Mouse (Mus musculus): ENCODE measurements around the gene Fam181b. TPM values are rescaled to one million over a fixed set of nuclear protein-coding genes. Genes with fewer than 3 reads are reported as not detected.

The Fam181b gene
- not detected in 2 replicates for total RNA-seq (2017)

- ATAC-seq (ENCODE audit: extremely low read depth, insufficient number of reproducible peaks, low FRiP score, poor library complexity, severe bottlenecking), result no peak
These were observed at the start of gene Fam181b for GRCm38 (mm10) chr7:93079785-93080730. Gene Fam181b (plus strand): TSS chr7:93079865.

DNA sequence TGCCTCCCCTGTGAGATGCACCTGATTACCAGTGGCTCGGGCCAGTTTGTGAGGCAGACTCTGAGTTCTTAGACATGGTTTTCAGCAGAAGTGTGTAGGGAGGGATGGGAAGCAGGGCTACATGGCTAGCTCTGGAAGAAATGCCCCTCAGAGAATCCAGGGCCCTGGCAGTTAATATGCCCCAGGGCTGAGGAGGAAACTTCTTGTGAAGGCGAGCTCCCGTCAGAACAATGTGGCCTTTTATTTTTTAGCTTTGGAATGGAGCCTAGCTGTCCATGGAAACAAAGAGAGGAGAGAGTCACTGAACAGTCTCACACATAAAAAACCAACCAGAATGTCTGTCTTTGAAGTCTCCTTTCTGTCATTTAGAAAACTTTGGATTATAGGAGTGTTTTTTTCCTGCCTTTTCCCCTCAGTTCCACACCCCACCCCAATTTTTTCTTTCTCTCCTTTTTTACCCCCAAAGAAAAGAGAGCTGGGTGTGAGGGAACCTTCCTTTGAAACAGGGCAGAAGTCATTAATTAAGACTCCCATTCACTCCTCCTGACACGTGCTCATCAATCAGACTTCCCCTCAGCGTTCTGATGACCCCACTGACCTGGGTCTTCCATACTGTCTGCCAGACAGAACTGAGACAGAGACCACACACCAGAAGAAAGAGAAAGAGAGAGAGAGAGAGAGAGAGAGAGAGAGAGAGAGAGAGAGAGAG lies 41.7 kb upstream of the Fam181b start:
- no peak for ATAC-seq (ENCODE audit: extremely low read depth, insufficient number of reproducible peaks, low FRiP score, poor library complexity, severe bottlenecking)

DNA sequence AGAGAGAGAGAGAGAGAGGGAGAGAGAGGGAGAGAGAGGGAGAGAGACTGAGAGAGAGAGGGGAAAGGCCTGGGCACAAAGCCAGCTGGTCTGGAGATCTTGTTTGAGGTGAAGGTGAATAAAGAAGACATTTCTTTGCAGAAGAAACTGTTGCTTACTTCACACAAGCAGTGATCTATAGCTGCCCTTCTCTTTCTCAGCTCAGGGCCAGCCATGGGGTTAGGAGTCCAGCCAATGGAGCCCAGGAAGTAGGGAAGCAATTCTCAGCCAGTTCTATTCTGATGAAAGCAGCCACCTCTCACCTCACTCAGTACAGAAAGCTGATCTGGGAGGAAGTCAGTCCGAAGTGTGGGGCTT lies 41.2 kb upstream of the Fam181b start:
- ATAC-seq (ENCODE audit: extremely low read depth, insufficient number of reproducible peaks, low FRiP score, poor library complexity, severe bottlenecking), result no peak

GRCm38 (mm10) chr7:93039542-93039941 lies 40.1 kb upstream of the Fam181b start:
- ATAC-seq (ENCODE audit: extremely low read depth, insufficient number of reproducible peaks, low FRiP score, poor library complexity, severe bottlenecking), result no peak

DNA sequence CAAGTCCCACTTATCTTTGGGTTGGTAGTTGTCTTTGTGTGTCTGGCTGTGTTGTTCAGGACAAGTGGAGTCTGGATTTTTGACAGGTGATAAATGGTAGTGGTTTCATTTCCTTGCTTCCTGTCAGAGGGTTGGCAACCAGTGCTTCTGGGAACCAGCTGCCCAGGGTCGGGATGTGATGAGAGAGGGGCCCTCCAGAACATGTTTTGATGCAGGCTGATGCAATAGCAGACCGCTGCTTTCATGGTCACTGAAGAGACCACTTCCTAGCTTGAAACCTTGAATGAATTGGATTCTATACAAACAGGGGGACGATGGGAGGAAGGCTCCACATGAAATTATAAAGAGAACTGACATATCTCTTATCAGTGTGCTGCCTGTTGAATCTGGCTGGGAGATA lies 35.3 kb upstream of the Fam181b start:
- no peak for ATAC-seq (ENCODE audit: extremely low read depth, insufficient number of reproducible peaks, low FRiP score, poor library complexity, severe bottlenecking)

DNA sequence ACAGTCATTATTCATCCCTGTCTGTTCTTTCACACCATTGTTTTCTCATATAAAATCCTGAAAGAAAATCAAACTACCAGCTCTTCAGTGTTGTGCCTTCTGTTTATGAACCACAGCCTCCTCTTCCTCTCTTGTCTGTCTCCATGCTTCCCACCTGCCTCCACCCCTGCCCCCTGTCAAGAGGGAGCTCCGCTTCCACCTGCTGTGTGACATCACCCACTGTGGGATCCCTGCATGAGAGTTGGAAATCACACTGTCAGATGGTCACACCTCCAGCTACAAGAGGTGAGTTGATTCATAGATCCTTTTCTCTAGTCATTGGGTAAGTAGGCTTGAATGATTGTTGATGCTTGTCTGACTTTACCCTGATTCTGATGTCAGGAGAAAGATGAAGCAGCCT lies 34.9 kb upstream of the Fam181b start:
- ATAC-seq (ENCODE audit: extremely low read depth, insufficient number of reproducible peaks, low FRiP score, poor library complexity, severe bottlenecking), result no peak

GRCm38 (mm10) chr7:93060831-93061230 lies 18.8 kb upstream of the Fam181b start:
- no peak for ATAC-seq (ENCODE audit: extremely low read depth, insufficient number of reproducible peaks, low FRiP score, poor library complexity, severe bottlenecking)

DNA sequence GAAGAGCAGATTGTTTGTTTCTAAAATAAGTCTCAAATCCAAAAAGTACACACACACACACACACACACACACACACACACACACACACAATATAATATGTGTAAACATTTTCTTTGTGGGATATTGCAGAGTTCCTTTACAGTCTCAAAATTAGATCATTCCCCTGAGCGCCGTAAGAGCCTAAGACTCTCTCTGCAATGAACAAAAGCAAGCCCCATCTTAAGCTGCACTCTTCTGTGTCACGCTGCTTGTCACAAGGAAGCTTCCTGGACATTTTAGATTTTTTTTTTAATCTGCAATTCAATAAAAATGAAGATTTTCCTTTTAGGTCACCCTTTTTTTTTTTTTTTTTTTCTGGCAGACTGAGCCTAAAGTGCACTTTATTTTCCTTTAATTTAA lies 17.9 kb upstream of the Fam181b start:
- ATAC-seq (ENCODE audit: extremely low read depth, insufficient number of reproducible peaks, low FRiP score, poor library complexity, severe bottlenecking), result no peak

- ATAC-seq (ENCODE audit: extremely low read depth, insufficient number of reproducible peaks, low FRiP score, poor library complexity, severe bottlenecking), result no peak
These were observed 17.5 kb upstream of the Fam181b start for GRCm38 (mm10) chr7:93062189-93062588.

- ATAC-seq (ENCODE audit: extremely low read depth, insufficient number of reproducible peaks, low FRiP score, poor library complexity, severe bottlenecking), result no peak
These were observed 12.1 kb upstream of the Fam181b start for GRCm38 (mm10) chr7:93067464-93068015.

GRCm38 (mm10) chr7:93076435-93076960 lies 3.2 kb upstream of the Fam181b start:
- ATAC-seq (ENCODE audit: extremely low read depth, insufficient number of reproducible peaks, low FRiP score, poor library complexity, severe bottlenecking), result no peak

GRCm38 (mm10) chr7:93079420-93079784 lies 263 bp upstream of the Fam181b start:
- no peak for ATAC-seq (ENCODE audit: extremely low read depth, insufficient number of reproducible peaks, low FRiP score, poor library complexity, severe bottlenecking)

GRCm38 (mm10) chr7:93080731-93081430 lies 1.2 kb downstream of the Fam181b start:
- ATAC-seq (ENCODE audit: extremely low read depth, insufficient number of reproducible peaks, low FRiP score, poor library complexity, severe bottlenecking), result no peak

DNA sequence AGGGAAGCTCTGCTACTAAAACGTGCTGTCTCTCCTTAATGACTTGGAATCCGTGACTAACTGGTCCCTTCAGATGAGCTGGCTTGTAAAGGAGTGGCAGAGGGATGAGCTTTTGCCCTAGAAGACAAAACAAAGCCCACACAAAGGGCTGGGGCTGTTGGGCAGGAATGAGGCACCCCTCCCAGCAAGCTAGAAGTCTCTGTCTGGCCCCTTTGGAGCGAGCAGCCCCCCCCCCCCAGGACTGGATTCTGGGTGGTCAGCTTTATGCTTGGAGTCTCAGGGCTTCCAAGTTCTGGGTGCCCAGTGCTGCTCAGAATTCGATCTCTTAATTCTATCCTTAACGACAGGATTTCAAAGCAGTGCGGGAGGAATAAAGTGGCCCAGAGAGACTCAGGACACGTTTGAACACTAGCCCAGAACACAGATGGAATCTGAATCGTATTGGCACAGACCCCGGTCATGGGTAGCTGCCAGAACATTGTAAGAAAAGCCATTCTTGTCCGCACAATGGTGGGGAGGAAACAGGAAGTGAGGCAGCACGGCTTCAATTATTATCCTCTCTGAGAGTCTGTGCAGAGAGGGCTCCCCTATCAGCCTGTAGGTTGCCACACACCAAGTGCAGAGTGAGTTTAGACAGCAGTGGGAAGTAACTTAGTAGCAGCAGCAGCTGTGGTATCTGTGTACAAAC lies 13.8 kb downstream of the Fam181b start:
- ATAC-seq (ENCODE audit: extremely low read depth, insufficient number of reproducible peaks, low FRiP score, poor library complexity, severe bottlenecking), result no peak

GRCm38 (mm10) chr7:93095511-93095910 lies 15.8 kb downstream of the Fam181b start:
- no peak for ATAC-seq (ENCODE audit: extremely low read depth, insufficient number of reproducible peaks, low FRiP score, poor library complexity, severe bottlenecking)

DNA sequence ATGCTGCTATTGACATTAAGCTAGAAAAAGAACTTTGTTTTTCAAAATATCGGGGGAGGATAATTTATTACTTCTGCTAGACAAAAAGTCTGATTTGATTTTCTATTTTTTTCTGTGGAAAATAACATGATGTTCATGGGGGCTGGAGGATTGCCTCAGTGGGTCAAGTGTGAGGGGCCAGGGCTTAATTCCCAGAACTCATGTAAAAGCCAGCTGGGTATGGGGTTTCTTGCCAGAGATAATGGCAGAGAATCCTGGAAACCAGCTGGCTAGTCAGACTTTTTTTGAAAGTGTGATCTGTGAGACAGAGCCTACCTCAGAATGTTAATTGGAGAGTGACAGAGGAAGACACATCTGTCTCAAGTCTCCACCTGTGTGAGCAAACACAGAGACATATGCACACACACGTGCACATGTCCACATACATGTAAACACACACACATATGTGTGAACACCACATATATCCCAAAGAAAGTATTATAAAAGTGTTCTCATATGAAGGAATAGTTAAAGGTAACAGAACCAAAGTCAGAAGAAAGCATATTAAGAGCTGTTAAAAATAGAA lies 25.2 kb downstream of the Fam181b start:
- ATAC-seq (ENCODE audit: extremely low read depth, insufficient number of reproducible peaks, low FRiP score, poor library complexity, severe bottlenecking), result no peak

DNA sequence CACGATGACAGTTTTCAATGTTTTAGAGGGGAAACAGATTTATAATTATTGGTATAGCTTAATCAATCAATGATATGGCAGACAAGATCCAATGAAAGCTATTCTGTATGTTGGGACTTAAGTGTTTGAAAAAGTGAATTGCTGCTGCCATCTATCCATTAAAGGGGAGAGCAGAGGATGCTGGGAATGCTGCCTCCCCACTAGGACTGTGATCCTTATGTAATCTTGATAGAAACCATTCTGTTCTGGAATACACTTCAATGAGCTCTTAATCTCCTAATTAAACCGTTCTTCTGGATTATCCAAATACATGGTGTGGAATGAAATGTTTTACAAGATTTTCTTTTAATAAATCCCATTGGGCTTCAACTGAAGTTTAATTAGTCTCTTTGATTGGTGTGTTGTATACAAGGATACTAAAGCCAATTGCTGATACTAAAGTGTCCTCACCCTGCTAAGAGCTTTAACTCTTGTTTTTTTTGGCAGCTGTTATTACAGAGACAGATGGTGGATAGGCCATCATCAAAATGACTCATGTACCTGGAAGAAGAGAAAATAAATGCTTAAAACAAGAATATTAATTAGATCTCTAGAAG lies 30.8 kb downstream of the Fam181b start:
- ATAC-seq (ENCODE audit: extremely low read depth, insufficient number of reproducible peaks, low FRiP score, poor library complexity, severe bottlenecking), result no peak

- no peak for ATAC-seq (ENCODE audit: extremely low read depth, insufficient number of reproducible peaks, low FRiP score, poor library complexity, severe bottlenecking)
These were observed 31.4 kb downstream of the Fam181b start for GRCm38 (mm10) chr7:93111056-93111455.

All from neutrophil, adult 5-6 weeks (primary cell).